Mouse (Mus musculus) megakaryocyte, adult 5-6 weeks (primary cell): Measurements from ENCODE around the gene Wsb2. TPM values are rescaled to one million over a fixed set of nuclear protein-coding genes. Genes with fewer than 3 reads are reported as not detected.

Source experiments
- ATAC-seq: 2 replicates; pipeline ENCODE4 v1.8.0; 2016; ENCODE audit warnings: mild to moderate bottlenecking, inconsistent platforms; ENCODE audit not compliant: poor library complexity, severe bottlenecking
- total RNA-seq, 2 experiments: library from RNA; stranded (forward) in 1 of 2; stranded (reverse) in 1 of 2; fragments of 153-499, 151-499 nt in 1 of 2; fragments of 221-1000, 200-1000 nt in 1 of 2; gene quantifications; 2 replicates each; pipeline versions ENCODE4 v1.2.3 to v1.2.4; 2015 to 2017

The Wsb2 gene
- total RNA-seq, 2 experiments from 2014 or later, result 21.3 to 36.1 TPM

DNA sequence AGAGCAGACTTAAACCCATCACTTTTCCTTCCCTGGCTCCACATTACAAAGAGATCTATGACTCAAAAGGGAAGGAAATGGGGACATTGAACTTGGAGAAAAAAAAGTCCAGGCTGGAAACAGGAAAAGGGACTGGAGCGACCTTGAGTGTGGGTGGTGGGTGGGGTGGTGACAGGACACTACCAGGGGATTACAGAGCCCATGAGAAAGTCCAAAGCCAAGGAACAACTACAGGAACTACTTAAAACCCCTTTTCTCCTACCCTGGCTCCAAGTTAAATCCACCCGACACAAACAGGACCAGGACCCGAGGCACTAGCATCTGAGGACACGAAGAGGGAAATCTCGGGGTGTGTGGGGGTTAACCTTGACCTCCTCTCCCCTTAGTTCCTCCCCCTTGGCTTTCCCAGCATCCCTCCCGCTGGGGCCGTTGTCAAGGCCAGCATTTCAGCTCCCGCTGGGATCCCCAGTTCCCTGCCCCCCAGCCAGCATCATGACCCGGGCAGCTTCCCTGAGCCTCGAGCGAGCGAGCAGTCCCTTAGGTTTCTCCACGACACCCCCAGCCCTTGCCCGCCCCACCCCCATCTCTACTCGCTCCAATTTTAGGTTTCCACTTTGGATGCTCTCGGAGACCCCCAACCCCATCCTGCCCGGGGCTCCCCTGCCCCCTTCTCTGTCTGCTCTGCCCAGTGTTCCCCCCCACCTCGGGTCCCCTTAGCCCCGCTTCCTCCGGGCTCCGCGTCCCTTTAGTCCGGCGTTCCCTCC is 557 bp upstream of the Wsb2 start:
- ATAC-seq, result 0 out of 2 replicates have a peak, but pooled peaks have one; percentile 6

DNA sequence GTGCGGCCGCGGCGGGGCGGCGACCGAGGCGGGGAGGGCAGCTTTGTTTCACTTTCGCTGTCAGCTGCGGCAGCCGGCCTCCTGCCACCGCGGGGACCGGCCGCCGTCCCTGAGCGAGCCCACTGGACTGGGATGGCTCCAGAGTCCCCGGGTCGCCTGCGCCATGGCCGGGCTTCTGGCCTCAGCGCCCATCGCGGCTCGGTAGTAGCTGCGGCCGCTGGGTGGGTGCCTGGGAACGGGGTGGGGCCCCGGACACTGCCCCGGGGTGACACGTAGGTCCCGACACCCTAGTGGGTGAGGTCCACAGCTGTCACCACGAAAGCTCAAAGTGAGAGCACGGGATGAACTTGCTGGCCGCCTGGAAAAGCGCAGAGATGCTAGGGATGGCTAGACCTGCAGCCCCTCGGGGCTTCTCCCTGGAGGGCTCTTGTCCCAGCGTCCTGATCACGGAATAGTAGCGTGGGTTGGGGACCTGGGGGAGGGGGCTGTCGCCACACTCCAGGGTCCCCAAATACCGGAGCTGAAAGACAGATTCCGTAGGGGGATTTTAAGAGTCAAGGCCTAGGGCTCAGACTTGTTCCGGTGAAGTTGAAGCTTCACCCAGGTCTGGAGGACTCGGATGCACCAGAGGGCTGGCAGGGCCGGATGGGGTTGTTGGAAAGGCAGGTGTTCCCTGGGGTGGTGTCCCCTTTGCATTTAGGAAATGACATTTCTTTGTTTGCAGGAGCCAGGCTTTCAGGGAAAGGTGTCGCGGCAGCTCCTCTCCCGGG is 559 bp downstream of the Wsb2 start:
- peak; percentile 54 for ATAC-seq

DNA sequence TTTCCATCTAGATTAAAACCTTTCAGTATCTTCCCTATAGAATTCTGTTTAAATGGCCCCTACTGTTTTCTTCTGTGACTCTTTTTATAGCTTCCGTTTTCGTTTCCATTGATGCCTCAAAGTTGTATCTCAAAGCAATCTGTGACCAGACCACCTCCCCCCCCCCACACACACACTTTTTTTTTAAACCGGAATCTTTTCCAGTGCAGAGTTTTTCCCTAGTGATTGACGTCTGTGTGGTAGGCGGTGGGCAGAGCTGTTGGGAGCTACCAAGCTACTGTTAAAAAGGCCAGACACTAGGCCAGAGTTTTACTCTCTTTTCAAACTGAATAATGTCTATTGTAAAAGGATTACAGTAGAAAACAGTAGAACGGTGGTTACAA is 1.1 kb downstream of the Wsb2 start:
- no peak for ATAC-seq

DNA sequence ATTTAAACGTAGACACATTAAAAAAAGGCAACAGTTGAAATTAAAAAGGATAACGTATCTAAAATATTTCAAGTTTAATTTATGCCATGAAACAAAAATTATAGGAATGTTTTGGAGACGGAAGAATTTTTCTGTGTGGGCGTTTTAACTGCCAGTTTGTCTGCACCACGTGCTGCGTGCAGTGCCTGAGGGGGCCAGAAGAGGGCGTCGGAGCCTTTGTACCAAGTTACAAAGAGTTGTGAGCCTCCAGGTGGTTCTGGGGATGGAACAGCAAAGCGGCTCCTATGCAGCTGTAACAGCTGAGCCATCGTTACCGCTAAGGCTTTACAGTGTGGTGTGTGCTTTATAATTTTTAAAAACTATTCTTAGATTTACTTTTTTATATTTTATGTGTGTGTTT is 1.6 kb downstream of the Wsb2 start:
- ATAC-seq, result 0 out of 2 replicates have a peak, but pooled peaks have one; percentile 20

DNA sequence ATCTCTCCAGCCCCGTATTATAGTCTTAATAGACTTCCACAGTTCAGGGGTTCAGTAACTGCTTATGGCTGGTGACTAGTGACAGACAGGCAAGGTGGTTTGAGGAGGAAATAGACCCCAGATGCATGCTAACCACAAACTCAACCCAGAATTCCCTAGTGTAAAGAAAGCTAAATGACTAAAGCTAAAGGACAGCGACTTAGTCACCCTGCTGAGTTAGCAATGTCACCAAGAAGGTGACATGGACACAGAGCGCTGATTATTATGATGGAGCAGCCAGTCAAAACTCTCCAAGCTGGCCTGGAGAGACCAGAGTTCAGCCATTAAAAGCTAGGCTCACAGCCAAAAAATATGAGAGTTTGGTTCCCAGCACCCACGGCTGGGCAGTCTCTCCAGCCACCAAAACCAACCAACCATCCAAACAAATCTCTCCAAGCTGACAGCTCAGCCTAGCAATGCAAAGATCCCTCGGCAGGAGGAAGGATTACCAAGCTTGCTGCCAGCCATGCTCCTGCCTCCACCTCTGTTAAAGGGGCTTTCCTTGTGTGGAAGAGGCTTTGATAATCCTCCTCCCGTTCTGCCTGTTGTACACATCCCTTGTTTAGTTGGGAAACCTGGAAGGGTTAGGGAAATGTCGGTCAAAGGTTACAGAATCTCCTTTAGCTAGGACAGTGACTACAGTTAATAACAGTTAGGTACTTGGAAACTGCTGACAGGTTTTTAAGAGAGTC is 2.6 kb downstream of the Wsb2 start:
- ATAC-seq, result no peak

DNA sequence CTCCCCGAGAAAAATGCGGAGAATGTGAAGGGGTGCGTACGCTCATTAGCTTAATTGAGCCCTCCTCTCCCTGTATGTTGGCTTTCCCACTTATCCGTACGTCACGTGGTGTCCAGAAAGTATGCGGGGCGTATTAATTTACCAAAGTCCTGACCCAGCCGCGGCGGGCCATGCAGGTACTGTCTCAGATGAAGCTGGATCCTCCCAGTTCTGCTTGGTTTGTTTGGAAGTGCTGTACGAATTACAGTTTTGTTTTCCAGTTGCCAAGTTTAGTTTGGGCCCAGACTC is 3.1 kb downstream of the Wsb2 start:
- no peak for ATAC-seq

DNA sequence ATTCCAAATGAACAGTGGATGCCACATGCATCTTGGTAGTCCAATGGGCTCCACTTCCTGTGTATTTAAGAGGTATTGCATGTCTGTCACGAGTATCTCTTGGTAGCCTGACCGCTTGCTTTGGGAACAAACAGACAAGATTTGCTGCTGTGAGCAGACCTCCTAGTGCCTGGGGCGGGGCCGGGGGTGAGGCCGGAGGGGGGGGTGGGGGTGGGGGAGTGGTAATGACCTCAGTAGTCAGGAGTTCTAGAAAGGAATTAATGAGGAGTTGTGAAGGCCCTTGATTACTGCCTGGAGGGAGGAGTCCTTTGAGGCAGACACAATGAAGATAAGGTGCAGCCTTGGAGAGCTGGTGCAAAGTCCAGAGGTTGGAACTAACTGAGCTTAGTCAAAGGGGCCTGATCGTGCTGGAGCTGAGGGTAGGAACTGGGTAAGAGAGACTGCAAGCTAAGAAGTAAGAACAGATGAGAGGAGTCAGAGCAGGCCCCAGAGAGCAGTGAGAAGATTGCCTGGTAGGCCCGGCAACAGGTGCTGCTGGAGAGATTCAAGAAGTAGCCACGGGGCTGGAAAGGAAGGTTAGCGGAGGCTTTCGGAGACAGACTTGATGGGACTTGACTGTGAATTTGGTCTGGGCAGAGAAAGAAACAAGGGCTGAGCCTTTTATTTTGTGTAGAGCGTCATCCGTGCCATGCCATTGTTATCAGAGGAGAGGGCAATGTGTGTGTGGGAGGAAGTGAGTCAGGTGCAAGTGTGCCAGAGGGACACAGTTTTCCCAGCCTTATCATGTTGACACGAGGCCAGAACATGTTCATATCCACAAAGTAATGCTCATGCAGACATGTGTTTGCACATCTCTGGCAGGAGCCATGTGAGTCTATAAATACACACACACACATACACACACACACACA is 3.8 kb downstream of the Wsb2 start:
- ATAC-seq, result no peak

DNA sequence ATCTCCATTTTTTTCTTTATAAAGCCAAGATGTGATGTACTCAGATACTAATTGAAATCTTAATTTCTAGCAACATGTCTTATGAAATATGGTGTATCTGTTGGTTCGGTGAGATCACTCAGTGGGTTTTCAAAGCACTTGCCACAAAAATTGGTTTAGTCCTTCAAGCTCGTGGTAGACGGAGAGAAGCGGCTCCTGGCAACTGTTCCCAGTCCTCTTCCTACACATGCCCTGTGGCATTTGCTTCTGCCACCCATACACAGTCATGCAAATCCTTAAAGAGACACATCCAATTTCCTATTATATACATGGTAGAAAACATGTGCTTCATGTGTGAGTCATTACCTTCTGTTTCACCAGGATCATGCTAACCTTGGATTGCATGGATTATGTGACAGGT is 4.5 kb downstream of the Wsb2 start:
- ATAC-seq, result no peak

DNA sequence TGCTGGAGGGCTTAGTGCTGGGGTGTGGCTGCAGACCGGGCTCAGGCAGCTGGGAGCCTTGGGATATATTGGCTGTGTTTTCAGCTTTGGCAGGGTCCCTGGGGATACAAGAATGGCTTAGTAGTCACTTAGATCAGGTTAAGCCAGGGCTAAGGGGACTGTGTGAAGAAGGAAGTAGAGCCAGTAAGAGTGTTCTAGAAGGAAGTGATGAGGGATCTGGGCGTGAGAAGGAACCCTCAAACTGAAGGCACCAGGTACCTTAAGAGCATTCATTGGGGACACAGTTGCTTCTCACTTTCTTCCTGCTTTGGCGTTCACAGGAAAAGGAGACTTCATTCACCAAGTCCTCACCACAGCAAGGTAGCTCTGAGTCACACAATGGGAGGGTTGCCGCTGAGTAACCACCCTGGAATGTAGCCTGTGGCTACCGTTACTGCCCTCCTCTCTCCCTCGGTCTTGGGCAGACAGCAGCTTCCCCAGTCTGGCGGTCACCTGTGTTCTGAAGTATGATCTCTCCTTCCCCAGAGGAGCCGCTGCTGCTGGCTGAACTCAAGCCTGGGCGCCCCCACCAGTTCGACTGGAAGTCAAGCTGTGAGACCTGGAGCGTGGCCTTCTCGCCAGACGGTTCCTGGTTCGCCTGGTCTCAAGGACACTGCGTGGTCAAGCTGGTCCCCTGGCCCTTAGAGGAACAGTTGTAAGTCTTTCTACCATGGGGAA is 6.1 kb downstream of the Wsb2 start:
- ATAC-seq, result peak; percentile 71

DNA sequence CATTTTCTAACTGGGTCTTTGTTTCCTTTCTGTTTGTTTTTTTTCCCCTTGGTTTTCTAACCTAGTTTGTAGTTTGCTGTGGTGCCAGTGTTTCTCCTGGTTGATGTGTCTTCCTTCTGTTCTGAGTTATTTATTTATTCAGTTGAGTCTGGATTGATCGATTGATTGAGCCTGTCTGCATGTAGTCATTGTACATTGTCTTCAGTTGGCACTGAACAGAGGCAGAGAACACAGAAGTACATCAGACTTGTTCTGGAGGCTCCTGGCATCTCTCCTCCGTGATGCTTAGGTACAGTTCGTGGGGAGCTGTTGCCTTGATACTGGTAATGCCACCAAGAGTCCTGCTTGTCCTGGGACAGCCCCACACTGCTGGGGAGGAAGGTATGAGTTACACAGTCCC is 7.7 kb downstream of the Wsb2 start:
- no peak for ATAC-seq

DNA sequence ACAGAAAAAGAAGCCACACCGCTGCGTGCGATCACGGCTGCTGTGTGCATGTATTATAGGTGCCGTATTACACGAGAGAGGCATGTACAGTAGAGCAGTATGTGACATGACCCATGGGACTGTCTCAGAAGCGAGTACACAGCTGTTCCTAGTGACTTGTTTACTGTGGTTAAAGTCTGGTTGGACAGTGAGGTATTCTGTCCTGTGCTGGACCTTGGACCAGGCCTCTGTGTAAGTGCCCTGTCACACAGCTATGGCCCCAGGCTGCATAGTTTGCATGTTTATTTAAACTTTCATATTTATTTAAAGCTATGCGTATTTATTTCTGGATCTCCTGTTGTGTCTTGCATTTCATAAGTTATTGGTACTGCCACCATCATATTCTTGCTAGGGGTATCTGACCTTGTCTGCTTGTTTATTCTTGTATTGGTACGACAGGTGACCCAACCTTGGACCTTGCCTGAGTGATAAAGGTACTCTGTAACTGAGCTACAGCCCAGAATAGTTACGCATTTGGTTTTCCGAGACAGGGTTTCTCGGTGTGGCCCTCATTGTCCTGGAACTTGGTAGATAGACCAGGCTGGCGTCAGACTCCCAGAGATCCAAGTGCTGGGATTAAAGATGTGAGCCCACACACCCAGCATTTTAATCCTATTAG is 8.9 kb downstream of the Wsb2 start:
- ATAC-seq, result no peak

DNA sequence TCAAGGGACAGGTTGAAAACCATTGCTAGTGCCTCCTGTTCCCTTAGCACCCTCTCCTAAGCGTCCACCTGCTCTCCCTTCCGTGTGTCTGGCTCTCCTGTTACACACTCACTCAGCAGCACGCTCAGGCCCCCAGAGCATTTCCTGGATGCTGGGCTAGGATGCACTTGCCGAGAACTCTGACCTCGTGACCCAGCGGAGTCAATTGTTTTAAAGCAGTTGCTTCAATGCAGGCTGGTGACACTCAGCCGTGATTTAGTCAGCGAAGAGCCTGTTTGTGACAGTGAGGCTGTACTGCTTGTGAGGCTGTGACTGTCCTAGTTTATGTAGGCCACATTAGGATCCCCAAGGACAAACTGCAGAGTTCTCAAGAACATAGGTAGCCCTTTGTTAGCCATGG is 10.1 kb downstream of the Wsb2 start:
- ATAC-seq, result no peak

DNA sequence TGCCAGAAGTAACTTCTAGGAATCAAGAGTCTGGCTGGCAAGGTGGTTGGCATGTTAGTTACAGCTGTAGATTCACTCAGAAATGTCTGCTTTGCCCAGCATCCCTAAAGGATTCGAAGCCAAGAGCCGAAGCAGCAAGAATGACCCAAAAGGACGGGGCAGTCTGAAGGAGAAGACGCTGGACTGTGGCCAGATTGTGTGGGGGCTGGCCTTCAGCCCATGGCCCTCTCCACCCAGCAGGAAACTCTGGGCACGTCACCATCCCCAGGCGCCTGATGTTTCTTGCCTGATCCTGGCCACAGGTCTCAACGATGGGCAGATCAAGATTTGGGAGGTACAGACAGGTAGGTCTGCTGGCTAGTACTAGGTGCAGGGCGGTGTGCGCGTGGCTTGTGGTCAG is 13.5 kb downstream of the Wsb2 start:
- no peak for ATAC-seq

DNA sequence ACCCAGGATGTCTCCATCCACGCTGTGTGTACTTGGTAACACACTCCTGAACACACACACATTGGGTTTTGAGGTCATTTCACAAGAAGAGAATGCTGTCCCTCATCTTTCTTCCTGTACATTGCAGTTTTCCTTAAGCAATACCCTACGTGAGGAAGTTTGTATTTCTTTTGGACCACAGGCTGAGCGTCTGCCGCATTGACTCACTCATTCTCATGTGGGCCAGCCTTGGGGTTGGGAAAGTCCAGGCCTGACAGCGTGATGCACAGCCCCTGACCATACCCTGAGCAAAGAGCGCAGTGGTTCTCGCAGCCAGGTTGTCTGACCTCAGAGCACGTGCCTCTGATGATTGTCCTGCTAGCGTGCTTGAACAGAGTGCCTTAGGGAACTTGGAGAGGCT is 16.3 kb downstream of the Wsb2 start:
- peak; percentile 46 for ATAC-seq

DNA sequence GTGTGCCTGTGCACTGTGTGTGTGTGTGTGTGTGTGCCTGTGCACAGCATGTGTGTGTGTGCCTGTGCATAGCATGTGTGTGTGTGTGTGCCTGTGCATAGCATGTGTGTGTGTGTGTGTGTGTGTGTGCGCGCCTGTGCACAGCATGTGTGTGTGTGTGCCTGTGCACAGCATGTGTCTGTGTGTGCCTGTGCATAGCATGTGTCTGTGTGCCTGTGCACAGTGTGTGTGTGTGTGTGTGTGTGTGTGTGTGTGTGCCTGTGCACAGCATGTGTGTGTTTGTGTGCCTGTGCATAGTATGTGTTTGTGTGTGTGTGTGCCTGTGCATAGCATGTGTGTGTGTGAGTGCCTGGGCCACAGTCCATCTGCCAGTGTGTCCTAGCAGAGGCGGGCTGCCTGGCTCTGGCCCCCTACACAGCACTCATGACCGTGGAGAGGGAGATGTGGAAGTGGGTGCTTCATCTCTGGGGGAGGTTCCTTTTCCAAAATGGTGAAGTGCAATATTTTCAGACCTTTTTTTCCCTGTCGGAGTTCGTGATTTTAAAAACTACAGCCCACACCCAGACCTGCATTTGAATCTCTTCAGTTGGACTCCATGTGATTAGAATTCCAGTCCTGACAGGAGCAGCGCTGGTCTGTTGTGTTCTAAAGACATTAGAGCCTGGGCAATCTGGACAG is 17.4 kb downstream of the Wsb2 start:
- ATAC-seq, result no peak

DNA sequence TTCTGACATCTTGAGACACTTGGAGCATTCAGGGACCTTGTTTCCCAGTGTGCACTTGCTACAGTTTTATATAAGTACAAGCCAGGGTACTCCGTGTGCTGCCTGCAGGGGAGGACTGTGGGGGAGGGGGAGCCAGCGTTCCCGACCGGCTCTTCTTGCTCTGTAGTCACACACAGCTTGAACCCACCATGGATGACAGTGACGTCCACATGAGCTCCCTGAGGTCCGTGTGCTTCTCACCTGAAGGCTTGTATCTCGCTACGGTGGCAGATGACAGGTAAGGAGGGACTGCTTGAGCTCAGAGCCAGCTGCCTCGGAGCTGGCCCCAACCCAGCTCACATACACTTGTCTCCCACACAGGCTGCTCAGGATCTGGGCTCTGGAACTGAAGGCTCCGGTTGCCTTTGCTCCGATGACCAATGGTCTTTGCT is 19.2 kb downstream of the Wsb2 start:
- no peak for ATAC-seq

DNA sequence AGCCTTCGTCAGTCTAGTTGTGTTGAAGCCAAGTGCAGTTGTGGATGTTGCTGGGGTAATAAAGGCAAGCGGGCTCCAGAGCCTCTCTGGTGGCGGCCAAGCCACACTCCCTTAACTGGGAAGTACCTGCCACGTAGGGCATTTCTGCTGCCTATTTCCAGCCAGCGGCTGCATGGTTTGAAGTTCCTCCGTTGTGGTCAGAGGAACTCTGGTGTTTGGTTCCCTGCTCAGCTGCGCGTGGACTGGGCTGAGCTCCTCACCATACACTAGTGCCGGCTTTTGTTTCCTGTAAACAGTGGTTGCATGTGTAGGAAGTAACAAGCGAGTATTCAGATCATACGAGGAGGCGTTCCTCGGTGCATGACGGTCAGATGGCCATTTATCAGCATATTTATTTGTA is 20.6 kb downstream of the Wsb2 start:
- peak; percentile 64 for ATAC-seq

DNA sequence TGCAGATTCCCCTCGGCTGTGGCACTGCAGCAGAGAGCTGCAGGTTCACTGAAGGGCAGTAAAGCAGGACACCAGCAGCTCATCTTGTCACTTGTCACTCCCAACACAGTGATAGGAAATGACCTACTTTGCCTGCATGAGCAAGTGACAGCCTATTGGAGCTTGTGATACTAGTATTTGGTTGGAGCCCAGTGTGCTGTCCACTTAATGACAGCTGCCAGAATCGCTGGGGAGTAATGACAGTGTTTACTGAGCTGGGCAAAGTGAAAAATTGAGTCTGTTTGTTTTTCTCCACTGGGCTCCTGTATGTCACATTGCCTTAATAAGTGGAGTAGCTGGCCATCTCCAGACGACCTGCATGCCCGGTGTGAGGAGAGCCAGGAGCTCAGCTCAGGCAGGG is 23.1 kb downstream of the Wsb2 start:
- ATAC-seq, result no peak

DNA sequence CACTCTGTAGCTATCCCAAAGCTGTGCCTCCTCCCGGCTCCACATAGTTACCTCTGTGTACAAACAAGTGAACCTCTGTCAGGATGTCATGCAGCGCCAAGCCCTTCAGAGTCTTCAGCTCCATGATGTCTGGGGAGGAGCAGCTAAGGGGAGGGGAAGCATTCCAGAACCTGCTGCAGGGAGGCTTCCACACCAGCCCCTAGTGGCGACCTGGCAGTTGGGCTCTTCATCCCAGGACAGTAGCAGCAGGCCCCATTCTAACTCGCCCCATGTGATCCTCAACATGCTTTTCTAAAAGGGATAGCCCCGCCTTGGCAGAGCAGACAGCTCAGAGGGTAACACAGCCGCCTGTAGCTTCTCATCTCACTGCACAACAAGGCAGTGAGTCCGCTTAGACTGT is 24.7 kb downstream of the Wsb2 start:
- no peak for ATAC-seq
